Mouse (Mus musculus) forelimb bud, embryonic 11.5 days (tissue): ENCODE measurements at regions not wholly inside any gene's neighbourhood (a gene's known extent, or its start where the extent isn't known, plus 50 kb on each side); places are given as distances from the start of the nearest gene placed in this dataset.
"Not testable (repeated sequence)": the region's sequence is repeated elsewhere in the genome, so short reads cannot be mapped to it uniquely, and the experiment has no call there.

Experiments used
- DNase-seq: peaks from one replicate; pipeline ENCODE4 v3.0.0-alpha.2; 2012; ENCODE audit warnings: low read depth, low spot score

DNA sequence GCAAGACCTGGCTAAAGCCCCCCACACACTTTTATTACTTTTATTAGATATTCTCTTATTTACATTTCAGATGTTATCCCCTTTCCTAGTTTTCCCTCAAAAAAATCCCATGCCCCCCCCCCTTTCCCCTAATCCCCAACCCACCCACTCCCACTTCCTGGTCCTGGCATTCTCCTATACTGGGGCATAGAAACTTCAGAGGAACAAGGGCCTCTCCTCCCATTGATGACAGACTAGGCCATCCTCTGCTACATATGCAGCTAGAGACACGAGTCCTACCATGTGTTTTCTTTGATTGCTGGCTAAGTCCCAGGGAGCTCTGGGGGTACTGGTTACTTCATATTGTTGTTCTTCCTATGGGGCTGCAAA, 116.8 kb downstream of the Rfpl4b start:
- not testable (repeated sequence) for DNase-seq

DNA sequence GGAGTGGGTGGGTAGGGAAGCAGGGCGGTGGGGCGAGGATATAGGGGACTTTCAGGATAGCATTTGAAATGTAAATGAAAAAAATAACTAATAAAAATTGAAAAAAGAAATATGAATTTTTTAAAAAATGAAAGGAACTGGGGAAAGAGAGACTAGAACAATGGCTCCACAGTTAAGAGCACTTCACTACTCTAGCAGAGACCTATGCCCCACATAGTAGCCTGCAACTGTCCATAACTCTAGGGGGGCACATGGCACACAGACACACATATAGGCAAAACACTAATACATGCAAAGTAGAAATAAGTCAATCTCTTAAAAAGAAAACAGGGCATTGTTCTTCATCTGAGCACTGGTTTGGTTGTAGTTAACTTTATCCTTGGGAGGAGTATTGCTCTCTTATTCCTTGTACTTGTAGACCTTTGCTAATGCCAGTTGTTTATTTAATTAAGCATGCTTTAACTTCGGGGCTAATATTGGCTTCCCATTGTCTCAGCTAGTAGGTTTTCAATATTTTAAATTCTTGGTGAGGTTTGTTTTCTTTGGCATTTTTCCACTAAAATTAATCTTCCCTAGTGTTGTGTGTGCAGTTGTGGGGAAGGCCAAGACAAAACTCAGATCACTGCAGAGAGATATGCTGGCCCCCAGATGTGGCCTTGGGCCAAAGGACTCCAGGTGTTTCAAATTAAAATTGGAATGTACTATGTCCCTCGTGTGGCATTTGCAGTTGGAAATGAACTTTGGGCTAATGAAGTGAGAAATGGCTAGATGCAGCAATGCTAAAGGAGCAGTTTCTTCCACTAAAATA, 117.4 kb downstream of the Rfpl4b start:
- peak; percentile 71 for DNase-seq

DNA sequence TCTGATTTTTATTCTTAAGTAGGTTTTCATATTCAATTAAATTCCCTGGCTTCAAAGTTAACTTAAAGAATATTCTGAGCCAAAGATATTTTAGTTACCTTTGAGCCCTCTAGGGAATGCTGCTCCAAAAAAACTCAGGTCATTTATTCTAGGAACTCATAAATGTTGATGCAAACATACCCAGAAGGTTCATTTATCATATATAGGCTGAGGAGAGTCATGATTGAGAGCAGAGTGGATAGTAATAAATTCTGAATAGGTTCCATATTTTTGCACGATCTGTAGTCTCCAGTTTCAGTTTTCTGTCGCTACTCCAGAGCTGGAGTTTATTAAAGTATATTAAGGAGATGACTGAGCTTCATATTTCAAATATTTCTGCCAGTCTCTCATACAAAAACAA, 144.1 kb downstream of the Rfpl4b start:
- DNase-seq = peak; percentile 44

DNA sequence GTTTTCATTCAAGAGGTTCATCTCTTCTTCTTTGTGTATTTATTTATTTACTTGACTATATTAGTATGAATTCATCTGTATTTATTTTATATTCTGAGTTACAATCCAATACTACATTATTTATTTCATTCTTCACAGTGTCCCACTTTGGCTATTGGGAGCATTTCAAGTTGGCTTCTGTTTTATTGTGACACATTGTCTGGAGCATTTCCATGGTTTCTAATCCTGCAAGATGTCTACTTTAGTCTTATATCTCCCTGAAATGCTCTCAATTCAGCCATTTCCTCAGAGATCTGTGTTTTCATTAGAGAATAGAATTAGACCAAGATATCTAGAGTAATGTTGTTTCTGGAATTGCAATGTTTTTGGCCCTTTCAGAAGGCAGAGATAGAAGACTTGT, 153.0 kb downstream of the Rfpl4b start:
- no peak for DNase-seq

DNA sequence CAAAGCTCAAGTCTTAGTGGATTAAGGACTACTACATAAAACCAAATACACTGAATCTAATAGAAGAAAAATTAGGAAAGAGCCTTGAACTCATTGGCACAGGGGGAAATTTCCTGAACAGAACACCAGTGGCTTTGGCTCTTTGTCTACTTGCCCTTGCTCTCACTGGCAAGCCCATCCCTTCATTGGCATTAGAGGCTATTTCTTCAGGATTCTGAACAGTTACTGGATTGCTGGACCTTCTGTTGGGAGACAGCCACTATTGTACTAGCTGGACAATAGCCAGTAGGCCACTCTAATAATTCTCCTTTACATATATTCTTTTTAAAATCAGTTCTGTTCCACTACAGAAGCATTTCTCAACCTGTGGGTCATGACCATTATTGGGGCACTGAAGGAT, 153.7 kb downstream of the Rfpl4b start:
- DNase-seq = no peak

DNA sequence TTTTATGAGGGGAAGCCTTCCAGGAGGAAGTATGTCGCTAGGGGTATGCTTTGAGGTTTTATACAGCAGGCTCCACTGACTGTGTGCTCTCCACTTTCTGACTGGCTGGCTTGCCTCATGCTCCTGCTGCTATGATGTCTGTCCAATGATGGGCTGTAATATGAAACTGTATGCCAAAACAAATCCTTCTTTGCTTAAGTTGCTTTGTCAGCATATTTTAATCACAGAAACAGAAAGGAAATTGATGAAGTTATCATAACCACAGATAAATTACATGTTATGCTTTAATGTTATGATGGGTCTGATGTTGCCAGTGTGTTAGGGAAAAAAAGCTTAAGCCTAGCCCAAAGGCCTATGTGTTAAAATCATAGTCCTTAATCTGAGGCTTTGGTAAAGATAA, 185.9 kb downstream of the Rfpl4b start:
- no peak for DNase-seq

GRCm38 (mm10) chr10:38629907-38630505, 191.6 kb downstream of the Rfpl4b start:
- no peak for DNase-seq

GRCm38 (mm10) chr10:38623399-38623798, 198.2 kb downstream of the Rfpl4b start:
- no peak for DNase-seq

DNA sequence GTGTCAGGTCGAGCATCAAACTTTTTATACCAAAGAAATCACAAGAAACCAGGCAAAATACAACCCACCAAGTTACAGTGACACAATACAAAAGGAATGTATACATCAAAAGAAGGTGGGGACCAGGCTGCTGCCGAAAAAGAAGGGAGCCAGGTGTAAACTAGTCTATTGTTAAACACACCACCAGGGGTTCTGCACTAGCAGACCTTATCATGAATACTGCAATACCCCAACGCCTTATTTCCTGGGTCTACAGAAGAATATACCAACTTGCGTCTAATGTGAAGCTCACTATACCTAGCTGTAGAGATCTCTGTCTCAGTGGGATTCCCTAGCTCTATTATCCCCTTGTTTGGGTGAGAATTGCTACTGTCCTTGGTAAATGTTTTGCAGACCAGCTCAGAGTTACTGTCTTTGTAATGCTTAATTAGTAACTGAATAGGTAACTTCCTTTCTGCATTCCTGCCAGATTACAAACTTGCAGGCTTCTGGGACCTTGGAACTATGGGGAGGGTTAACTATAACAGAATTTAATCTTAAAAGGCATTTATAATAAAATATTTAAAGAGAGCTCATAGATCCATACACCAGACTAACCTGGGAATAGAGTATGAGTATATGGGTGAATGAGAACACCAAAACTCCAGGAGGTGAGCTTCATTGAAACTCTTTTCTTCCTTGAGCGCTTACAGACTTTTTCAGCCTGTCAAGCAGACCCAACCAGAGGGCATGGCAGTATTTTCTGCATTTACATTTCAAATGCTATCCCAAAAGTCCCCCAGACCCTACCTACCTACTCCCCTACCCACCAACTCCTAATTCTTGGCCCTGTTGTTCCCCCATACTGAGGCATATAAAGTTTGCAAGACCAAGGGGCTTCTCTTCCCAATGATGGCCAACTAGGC, 211.7 kb downstream of the Rfpl4b start:
- DNase-seq = no peak

DNA sequence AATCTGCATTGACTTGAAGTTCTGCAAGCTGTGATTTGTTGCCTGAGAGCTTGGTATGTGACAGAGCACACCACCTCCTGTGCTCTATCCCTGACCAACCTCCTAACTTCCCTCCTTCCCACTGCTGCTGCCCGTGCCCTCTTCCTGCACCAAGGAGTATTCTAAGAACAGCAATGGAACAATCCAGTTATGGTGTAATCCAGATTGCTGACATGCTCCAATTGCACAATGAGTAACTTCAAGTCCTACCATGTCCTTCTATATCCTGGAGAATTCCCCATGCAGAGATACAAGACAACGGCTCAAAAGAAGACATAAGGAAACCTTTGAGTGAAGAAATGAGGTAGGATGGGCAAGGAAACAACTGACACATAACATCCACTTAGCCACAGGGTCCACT, 235.5 kb downstream of the Rfpl4b start:
- no peak for DNase-seq

GRCm38 (mm10) chr10:38575726-38576125, 245.9 kb downstream of the Rfpl4b start:
- no peak for DNase-seq

DNA sequence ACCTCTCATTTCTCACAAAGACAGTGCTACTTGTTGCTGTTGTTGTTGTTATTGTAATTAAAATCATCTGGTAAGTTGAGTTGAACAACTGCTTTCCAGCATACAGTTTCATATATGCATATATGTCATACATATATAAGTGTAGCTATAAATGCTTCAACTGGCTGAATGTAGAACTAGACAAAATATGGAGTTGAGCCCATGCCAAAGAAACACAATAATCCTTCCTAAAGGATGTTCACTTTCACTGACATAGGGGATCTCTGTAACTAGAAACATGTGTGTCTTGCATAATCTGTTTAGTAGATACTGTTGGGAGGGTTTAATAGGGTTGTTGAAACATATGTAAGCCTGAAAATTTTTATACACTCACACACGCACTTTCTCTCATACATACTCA, 247.9 kb downstream of the Rfpl4b start:
- DNase-seq = no peak

DNA sequence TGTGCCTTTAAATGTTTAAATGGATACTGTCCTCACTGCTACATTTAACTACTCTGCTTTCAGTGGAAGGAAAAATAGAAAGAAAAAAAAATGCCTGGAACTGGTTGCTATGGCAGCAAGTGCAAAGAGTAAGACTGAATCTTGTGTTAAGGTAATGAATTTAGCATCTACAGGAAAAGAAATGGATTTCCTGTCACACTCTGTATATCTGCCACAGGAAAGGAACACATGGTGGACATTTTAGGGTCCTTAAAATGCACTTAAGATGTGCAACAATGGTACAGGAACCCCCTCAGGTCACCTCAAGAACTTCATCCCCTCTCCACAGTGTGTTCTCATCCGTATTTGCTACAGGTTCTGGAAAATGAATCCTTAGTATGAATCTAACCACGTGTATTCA, 248.4 kb downstream of the Rfpl4b start:
- no peak for DNase-seq

- DNase-seq = peak; percentile 67
Measured at GRCm38 (mm10) chr10:38567270-38567669, 254.3 kb downstream of the Rfpl4b start.

GRCm38 (mm10) chr10:38566361-38566760, 255.2 kb downstream of the Rfpl4b start:
- DNase-seq = no peak

DNA sequence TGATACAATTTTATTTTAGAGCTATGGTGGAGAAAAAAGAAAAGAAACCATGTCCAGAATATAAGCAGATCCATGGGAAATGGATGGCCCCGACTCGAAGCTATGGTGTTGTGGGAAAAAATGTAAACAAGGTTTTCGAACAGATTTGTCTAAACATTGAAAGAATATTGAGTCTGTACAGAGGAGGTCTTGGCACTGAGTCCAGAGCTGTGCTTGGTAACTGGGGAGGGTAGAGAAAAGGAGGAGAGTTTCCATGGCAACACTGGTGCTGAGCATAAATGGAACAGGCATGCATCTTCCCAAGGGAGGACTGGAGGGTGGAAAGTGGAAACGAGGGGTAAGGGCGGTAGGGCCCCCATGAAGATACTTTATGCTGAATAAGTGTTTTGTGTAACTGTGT, 266.5 kb downstream of the Rfpl4b start:
- no peak for DNase-seq

DNA sequence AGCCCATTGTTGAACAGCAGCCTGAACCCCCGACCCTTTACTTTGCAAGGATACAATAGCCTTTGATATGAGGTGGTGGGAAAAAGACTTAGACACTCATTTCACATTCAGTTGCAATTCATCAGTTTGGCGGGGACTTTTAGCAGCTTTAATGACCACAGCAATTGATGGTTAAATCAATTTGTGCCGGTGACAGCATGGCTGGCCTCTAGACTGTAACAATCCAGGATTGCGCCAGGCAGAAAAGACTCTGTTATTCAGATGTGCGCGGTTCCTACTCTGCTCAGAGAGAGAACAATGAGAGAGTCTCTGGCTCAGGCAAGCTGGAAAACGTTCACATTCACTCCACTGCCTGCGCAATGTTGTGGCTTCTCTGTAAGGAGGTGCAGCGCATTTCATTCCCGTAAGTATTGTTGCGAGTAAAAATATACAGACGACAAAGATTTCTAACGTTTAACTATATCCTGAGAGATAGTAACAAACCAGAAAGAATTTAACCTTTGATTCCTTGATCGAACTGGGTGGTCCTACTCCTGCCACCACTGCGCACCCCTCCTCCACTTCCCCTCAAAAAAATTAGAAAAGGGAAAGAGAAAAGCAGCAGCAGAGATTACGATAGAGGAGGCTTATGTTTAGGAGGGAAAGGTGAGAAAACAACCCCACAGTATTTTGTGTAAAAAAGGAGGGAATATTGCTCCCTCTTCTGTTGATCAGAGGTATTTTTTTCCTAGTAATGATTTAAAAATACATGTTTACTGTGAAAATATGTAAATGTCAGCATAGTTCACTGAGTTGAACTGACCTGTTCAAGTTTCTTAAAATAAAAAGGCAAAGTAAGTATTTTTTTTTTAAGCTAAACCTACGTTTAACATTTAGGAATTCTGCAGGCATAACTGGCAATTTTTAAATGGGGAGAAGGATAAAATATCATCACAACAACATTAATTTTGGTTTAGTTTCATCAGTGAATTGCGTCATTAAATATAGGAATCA, 267.6 kb downstream of the Rfpl4b start:
- peak; percentile 61 for DNase-seq

- DNase-seq = no peak
Measured at GRCm38 (mm10) chr10:38553326-38553687, 268.3 kb downstream of the Rfpl4b start.

DNA sequence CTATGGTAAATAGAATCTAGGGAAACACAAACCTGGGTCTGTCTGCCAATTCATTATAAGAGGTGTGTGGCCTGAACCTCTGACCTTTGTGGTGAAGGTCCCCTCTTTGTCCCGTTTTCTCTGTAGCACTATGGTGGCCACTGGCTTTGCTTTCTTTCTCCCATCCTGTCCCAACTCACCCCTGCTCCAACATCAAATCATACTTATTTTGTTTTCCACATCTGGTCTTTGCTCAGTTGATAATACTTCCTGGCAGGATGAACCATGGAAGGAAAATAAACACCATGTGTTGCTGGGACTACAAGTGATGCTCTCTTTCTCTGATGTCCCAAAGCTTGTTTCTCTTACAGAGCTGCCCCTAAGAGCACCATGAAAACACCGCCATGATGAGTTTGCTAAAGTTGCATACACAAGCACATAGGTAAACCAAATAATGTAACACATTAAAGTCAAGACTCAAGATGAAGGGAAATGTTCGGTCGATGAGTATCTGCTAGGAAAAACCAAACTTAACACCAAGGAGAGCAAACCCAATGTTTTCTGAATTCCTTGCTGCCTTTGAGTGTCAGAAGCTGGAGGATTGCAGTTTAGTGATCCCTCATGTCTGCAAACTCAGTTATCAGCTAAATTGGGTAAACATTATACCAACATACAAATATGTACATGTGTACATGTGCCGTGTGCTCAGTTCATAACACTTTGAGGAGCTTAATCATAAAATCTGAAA, 269.1 kb downstream of the Rfpl4b start:
- DNase-seq = no peak

DNA sequence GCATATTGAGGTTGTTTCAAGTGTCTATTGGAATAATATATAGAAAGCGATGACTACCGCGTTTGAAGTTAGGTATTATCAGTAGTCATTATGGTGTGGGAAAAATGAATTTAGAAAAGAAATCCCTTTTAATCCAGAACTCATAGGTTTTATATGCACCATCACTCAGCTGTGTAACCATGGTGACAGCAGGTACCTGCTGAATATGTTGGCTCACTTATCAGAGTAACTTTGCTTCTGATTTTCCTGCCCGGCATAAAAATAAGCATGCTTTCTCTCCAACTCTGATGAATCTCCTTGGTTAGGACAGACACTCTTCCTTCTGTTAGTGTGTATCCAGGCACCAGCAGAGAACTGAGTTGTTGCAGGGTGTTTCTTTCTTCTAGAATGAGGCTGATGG, 281.5 kb downstream of the Rfpl4b start:
- no peak for DNase-seq

DNA sequence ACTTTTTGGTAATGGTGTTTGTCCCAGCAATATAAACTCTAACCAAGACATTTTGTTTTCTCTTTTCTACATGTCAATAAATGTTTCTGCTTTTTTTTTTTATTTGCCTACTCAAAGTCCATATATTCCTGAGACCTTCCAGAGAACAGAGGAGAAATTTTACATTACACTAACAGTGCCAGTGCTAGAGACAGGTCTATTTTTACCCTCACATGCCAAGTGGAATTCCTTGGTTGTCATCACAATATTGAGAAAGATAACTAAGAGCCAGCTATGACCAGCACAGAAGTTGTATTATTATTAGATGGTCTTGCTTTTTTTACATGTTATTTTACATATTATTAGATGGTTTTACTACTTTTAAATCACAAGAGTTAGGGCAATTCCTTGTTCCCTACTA, 282.8 kb downstream of the Rfpl4b start:
- DNase-seq = no peak
